Mouse (Mus musculus) MEL (cell line): ENCODE data around the gene Sh3gl3.

Experiments used
- CTCF ChIP-seq, 3 experiments: IDR thresholded peaks in 2 of 3; conservative IDR thresholded peaks in 1 of 3; 2 replicates each; pipeline ENCODE4 v1.5.1; 2011 to 2012; ENCODE audit warnings: low read length in 3 of 3, low read depth in 2 of 3, mild to moderate bottlenecking in 2 of 3, improper control_type of control experiment in 1 of 3, inconsistent platforms in 1 of 3, mixed read lengths in 1 of 3, moderate library complexity in 1 of 3; ENCODE audit not compliant: control insufficient read depth in 1 of 3, insufficient read depth in 1 of 3, poor library complexity in 1 of 3, severe bottlenecking in 1 of 3
- E2F4 ChIP-seq: IDR thresholded peaks from 2 replicates; pipeline ENCODE4 v1.6.1; 2011; ENCODE audit warnings: low read depth, low read length, improper control_type of control experiment, borderline replicate concordance
- GATA1 ChIP-seq: IDR thresholded peaks from 2 replicates; pipeline ENCODE4 v1.6.1; 2011; ENCODE audit warnings: low read depth, low read length, improper control_type of control experiment
- JUND ChIP-seq: IDR thresholded peaks from 2 replicates; pipeline ENCODE4 v1.6.1; 2011; ENCODE audit warnings: low read depth, mild to moderate bottlenecking, improper control_type of control experiment, low read length
- MYC ChIP-seq: IDR thresholded peaks from 2 replicates; pipeline ENCODE4 v1.6.1; 2011; ENCODE audit warnings: low read depth, mild to moderate bottlenecking, low read length, improper control_type of control experiment, moderate library complexity
- POLR2A ChIP-seq, 2 experiments: IDR thresholded peaks; 2 replicates each; pipeline ENCODE4 v1.6.1; 2011 to 2012; ENCODE audit warnings: low read length in 2 of 2, mild to moderate bottlenecking in 2 of 2, control low read depth in 1 of 2, improper control_type of control experiment in 1 of 2, low read depth in 1 of 2, moderate library complexity in 1 of 2; ENCODE audit not compliant: control insufficient read depth in 1 of 2, insufficient read depth in 1 of 2, poor library complexity in 1 of 2
- TBP ChIP-seq: IDR thresholded peaks from 2 replicates; pipeline ENCODE4 v1.8.0; 2011; ENCODE audit warnings: low read depth, low read length, improper control_type of control experiment

- no peak for TF ChIP-seq POLR2A (IDR thresholded peaks at IDR 0.05; ENCODE audit: control insufficient read depth in 1 of 2, insufficient read depth in 1 of 2, low read depth in 1 of 2, low read length in 2 of 2, poor library complexity in 1 of 2)
- no peak for TF ChIP-seq MYC
- no peak for TF ChIP-seq JUND
- TF ChIP-seq CTCF (IDR thresholded peaks at IDR 0.05 in 2 of 3, conservative IDR thresholded peaks at IDR 0.05 in 1 of 3; ENCODE audit: control insufficient read depth in 1 of 3, insufficient read depth in 1 of 3, low read depth in 2 of 3, low read length in 3 of 3, poor library complexity in 1 of 3, severe bottlenecking in 1 of 3): peak in 2 of 3 experiments; percentile 3 to 6; a peak in 2 of 6 replicates
- TF ChIP-seq E2F4: no peak
- TF ChIP-seq GATA1: no peak
- no peak for TF ChIP-seq TBP
These were observed 96.3 kb downstream of the Sh3gl3 start for GRCm38 (mm10) chr7:82269948-82270347.
